Mouse (Mus musculus) kidney, embryonic 15.5 days (tissue): Measurements from ENCODE around the gene Ehbp1l1. TPM values are rescaled to one million over a fixed set of nuclear protein-coding genes. Genes with fewer than 3 reads are reported as not detected.

Experiments used
- ATAC-seq: fragments of 200-750 bp; cut with Nextera tagmentation; replicated peaks from 2 replicates; pipeline ENCODE4 v1.8.0; 2017; ENCODE audit warnings: moderate TSS enrichment; ENCODE audit not compliant: low FRiP score
- H3K27ac ChIP-seq: fragments of 300-500 bp; sonication (generic); 2 replicates; pipeline ENCODE4 v1.5.1; 2015; ENCODE audit warnings: mild to moderate bottlenecking, inconsistent platforms
- H3K27me3 ChIP-seq: fragments of 300-500 bp; sonication (generic); 2 replicates; pipeline ENCODE4 v1.6.1; 2015; ENCODE audit warnings: inconsistent platforms
- H3K36me3 ChIP-seq: fragments of 300-500 bp; sonication (generic); 2 replicates; pipeline ENCODE4 v1.6.1; 2015; ENCODE audit warnings: inconsistent platforms
- H3K4me1 ChIP-seq: fragments of 300-500 bp; sonication (generic); 2 replicates; pipeline ENCODE4 v1.6.1; 2015; ENCODE audit warnings: inconsistent platforms
- H3K4me2 ChIP-seq: fragments of 300-500 bp; sonication (generic); 2 replicates; pipeline ENCODE4 v1.6.1; 2015; ENCODE audit warnings: moderate library complexity, mild to moderate bottlenecking, inconsistent platforms
- H3K4me3 ChIP-seq: fragments of 300-500 bp; sonication (generic); replicated peaks from 2 replicates; pipeline ENCODE4 v1.5.1; 2015; ENCODE audit warnings: mild to moderate bottlenecking, inconsistent platforms
- H3K9ac ChIP-seq: fragments of 300-500 bp; sonication (generic); 2 replicates; pipeline ENCODE4 v1.6.1; 2015; ENCODE audit warnings: mild to moderate bottlenecking, inconsistent platforms
- H3K9me3 ChIP-seq: fragments of 300-500 bp; sonication (generic); replicated peaks from 2 replicates; pipeline ENCODE4 v1.6.1; 2016; ENCODE audit warnings: inconsistent platforms
- WGBS: fragments of 180-500 bp; shearing (Covaris S2); methylation state at CpG from one replicate; pipeline ENCODE4 v1.1.7; 2015; ENCODE audit warnings: mixed read lengths; 5-methylcytosine and 5-hydroxymethylcytosine counted together
- microRNA-seq: library from miRNA; unstranded; fragments of <30 nt; microRNA quantifications from one replicate; pipeline ENCODE4, GENCODE M21; 2016
- polyA plus RNA-seq: library from polyadenylated mRNA; unstranded; fragments of >200 nt; fragmentation: Nextera tagmentation; extraction: Ambion mirVana; gene quantifications from 2 replicates; pipeline ENCODE4 v1.2.1, GENCODE M21; 2015

Gene Ehbp1l1
- polyA plus RNA-seq, 1 experiment from 2014 or later, result 25.9 TPM

- H3K36me3 ChIP-seq, result peaks cover 55% of the 10 kb centered on the region
- peaks cover 47% of the 10 kb centered on the region for H3K4me1 ChIP-seq
- peak overlapping the region; percentile 29 for H3K9ac ChIP-seq
- no peaks in the 10 kb centered on the region for H3K9me3 ChIP-seq
- peak overlapping the region; percentile 92 for H3K27ac ChIP-seq
- WGBS, result 76% methylated on average over 16 of the region's 16 CpGs
- no peaks in the 10 kb centered on the region for H3K27me3 ChIP-seq
- H3K4me3 ChIP-seq, result peak overlapping the region; percentile 57
- no peak for ATAC-seq
- H3K4me2 ChIP-seq, result peak overlapping the region; percentile 62
Measured at GRCm38 (mm10) chr19:5660942-5661751, 65.0 kb downstream of the Ehbp1l1 start.

Small RNA genes lying within 50 kb of the gene (microRNA-seq; reads per million reads assigned to microRNA genes)
- not detected for gene Mir6987

Other genes with a start within 250 kb of the Ehbp1l1 start
- gene Mus81, start 237.9 kb downstream of the Ehbp1l1 start, polyA plus RNA-seq, result 37.0 and 47.4 TPM in 2 replicates
- gene Cfl1, start 235.9 kb downstream of the Ehbp1l1 start, polyA plus RNA-seq, result 2,798 and 2,930 TPM in 2 replicates
- 0.30 and 0.32 TPM in 2 replicates for gene 1700020D05Rik, start 222.5 kb downstream of the Ehbp1l1 start, polyA plus RNA-seq
- 7.5 and 9.3 TPM in 2 replicates for gene Snx32, start 215.8 kb downstream of the Ehbp1l1 start, polyA plus RNA-seq
- 11.3 and 12.0 TPM in 2 replicates for gene Ovol1, start 165.7 kb downstream of the Ehbp1l1 start, polyA plus RNA-seq
- gene Ap5b1, start 158.3 kb downstream of the Ehbp1l1 start, polyA plus RNA-seq, result 9.7 and 10.8 TPM in 2 replicates
- gene Rnaseh2c, start 124.4 kb downstream of the Ehbp1l1 start, polyA plus RNA-seq, result 158 and 163 TPM in 2 replicates
- gene Kat5, start 116.1 kb downstream of the Ehbp1l1 start, polyA plus RNA-seq, result 53.5 and 58.8 TPM in 2 replicates
- 47.3 and 52.4 TPM in 2 replicates for gene Rela, start 88.8 kb downstream of the Ehbp1l1 start, polyA plus RNA-seq
- 30.8 and 39.8 TPM in 2 replicates for gene Sipa1, start 62.6 kb downstream of the Ehbp1l1 start, polyA plus RNA-seq
- gene Map3k11, start 37.6 kb downstream of the Ehbp1l1 start, polyA plus RNA-seq, result 42.6 and 43.2 TPM in 2 replicates
- gene Pcnx3, start 37.4 kb downstream of the Ehbp1l1 start, polyA plus RNA-seq, result 22.2 and 30.1 TPM in 2 replicates
- 0.15 and 0.38 TPM in 2 replicates for gene Kcnk7, start 21.9 kb downstream of the Ehbp1l1 start, polyA plus RNA-seq
- gene Fam89b, start 3.3 kb upstream of the Ehbp1l1 start, polyA plus RNA-seq, result 89.0 and 91.4 TPM in 2 replicates
- gene Ltbp3, start 14.6 kb upstream of the Ehbp1l1 start, polyA plus RNA-seq, result 18.5 and 18.8 TPM in 2 replicates
- 69.6 and 76.0 TPM in 2 replicates for gene Scyl1, start 45.1 kb upstream of the Ehbp1l1 start, polyA plus RNA-seq
- gene Frmd8, start 149.0 kb upstream of the Ehbp1l1 start, polyA plus RNA-seq, result 40.2 and 43.1 TPM in 2 replicates
- 8.1 and 8.5 TPM in 2 replicates for gene Slc25a45, start 151.5 kb upstream of the Ehbp1l1 start, polyA plus RNA-seq
- gene Tigd3, start 167.8 kb upstream of the Ehbp1l1 start, polyA plus RNA-seq, result 4.2 and 4.7 TPM in 2 replicates
- gene Dpf2, start 186.7 kb upstream of the Ehbp1l1 start, polyA plus RNA-seq, result 166 and 178 TPM in 2 replicates
- gene Cdc42ep2, start 198.5 kb upstream of the Ehbp1l1 start, polyA plus RNA-seq, result 13.4 and 15.5 TPM in 2 replicates
- gene Pola2, start 237.9 kb upstream of the Ehbp1l1 start, polyA plus RNA-seq, result 75.3 and 83.2 TPM in 2 replicates